Mouse (Mus musculus) lung, postnatal 0 days (tissue): ENCODE data around the gene Zfp385a.

Source experiments
- CTCF ChIP-seq: IDR thresholded peaks from 2 replicates; pipeline ENCODE4 v1.5.1; 2016; ENCODE audit warnings: antibody characterized with exemption, mild to moderate bottlenecking
- EP300 ChIP-seq: IDR thresholded peaks from 2 replicates; pipeline ENCODE4 v1.6.1; 2016; ENCODE audit warnings: antibody characterized with exemption, mild to moderate bottlenecking, control low read depth

DNA sequence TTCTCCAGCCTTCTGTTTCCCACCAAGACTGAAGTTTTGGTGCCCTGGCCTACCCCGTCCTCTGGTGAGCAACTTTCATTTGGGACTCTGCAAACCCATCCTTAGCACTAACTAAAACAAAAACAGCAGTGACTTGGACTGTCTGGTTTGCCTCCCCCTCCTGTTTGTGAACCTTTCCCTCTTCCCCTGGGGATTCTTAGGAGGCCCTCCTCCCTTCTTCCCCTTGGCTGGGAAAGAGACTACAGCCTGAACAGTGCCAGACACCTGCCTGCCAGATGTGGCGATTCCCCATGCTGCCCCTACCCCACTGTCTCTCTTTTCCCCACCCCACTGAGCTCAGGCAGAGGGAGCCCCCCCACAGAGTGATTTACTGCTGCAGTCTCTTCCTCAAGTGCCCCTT is 38.8 kb downstream of the Zfp385a start:
- TF ChIP-seq CTCF (no peak), EP300 (no peak)
